Mouse (Mus musculus) lung, postnatal 10 days (tissue): ENCODE measurements at regions not wholly inside any gene's neighbourhood (a gene's known extent, or its start where the extent isn't known, plus 50 kb on each side); places are given as distances from the start of the nearest gene placed in this dataset.

Source experiments
- DNase-seq: peaks from one replicate; pipeline ENCODE4 v3.0.0; 2021

- peak; percentile 27 for DNase-seq
Measured at GRCm38 (mm10) chr10:61034056-61034455, 55.1 kb upstream of the Pcbd1 start.

- no peak for DNase-seq
Measured at GRCm38 (mm10) chr10:61028598-61028997, 60.5 kb upstream of the Pcbd1 start.

DNA sequence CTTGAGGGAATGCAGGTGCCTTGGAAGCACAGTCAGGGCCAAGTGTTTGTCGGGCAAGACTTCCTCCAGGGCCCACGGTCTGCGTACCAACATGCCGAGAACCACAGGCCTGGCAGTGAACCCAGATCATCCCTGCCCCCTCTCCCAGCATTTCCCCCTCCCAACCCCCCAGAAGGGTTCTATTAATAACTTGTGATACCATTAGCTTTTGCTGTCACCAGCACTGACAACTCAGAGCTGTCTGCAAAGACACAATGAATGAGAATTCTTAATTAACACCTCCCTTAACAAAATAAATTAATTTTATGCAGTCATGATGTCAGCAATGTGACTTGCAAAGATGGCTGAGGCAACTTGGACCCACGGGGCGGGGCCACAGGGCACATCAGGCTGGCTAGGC is 61.9 kb upstream of the Pcbd1 start:
- DNase-seq, result no peak

GRCm38 (mm10) chr10:61025061-61025460 is 64.1 kb upstream of the Pcbd1 start:
- DNase-seq, result no peak

- DNase-seq, result no peak
Measured at GRCm38 (mm10) chr10:61024166-61024565, 65.0 kb upstream of the Pcbd1 start.

- DNase-seq, result peak; percentile 18
Measured at GRCm38 (mm10) chr10:61023431-61023830, 65.7 kb upstream of the Pcbd1 start.

- no peak for DNase-seq
Measured at GRCm38 (mm10) chr10:61019566-61019965, 69.6 kb upstream of the Pcbd1 start.

DNA sequence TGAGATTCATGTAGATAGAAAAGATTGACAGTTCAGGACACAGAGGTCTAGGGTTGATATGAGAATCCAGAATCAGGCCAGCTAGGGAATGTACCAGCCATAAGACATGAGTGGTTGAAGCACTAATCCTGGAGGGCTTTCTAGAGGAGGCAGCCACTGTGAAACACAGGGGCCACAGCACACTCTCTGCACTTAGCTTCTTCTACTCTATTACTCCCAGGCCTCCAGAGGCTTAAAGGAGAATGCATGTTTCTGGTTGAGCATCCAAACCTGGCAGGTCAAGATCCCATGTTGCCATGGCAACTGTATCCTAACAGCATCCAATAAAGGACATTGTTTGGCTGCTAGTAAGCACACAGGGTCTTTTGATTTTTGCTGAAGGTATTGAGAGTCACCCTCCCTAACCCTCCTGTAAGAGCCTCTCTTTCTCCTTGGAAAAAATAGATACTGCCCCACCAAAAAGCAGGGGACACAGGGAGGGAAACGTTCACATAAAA is 76.9 kb upstream of the Pcbd1 start:
- no peak for DNase-seq

DNA sequence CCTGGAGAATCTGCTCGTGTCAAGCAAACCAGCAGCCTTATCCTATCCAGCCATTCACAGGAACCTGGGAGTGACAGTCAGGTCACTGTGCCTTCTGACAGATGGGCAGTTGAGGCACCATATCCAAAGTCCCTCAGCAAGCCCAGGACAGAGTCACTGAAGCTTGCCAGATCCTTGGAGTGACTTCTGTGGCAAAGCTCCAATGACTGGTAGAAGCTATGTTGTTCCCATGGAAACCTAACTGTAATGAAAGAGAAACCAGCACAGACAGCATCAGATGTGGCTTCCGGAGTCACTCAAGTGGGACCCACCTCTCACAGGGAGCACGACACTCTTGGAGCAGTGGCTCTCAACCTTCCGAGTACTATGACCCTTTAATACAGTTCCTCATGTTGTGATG is 78.4 kb upstream of the Pcbd1 start:
- no peak for DNase-seq

DNA sequence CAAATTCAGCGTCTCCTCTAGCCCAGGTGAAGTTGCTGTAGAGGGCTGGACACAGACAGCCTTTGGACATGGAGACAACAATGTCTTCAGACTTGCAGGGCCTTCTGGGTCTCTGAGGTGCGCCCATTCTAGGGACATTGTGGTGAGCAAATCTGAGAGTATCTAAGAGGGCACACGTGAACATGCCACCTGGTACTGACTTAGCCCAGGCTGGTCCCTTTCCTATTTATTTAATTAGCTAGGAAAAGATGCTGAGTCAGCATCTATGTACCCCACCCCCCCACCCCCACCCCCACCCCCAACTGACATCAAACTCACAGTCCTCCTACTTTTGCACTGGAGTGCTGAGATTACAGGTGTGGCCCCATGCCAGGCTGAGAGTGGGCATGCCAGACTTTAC is 81.7 kb upstream of the Pcbd1 start:
- no peak for DNase-seq

GRCm38 (mm10) chr10:61001745-61002160 is 87.4 kb upstream of the Pcbd1 start:
- no peak for DNase-seq

- DNase-seq, result no peak
Measured at GRCm38 (mm10) chr10:60997393-60997792, 91.7 kb upstream of the Pcbd1 start.

DNA sequence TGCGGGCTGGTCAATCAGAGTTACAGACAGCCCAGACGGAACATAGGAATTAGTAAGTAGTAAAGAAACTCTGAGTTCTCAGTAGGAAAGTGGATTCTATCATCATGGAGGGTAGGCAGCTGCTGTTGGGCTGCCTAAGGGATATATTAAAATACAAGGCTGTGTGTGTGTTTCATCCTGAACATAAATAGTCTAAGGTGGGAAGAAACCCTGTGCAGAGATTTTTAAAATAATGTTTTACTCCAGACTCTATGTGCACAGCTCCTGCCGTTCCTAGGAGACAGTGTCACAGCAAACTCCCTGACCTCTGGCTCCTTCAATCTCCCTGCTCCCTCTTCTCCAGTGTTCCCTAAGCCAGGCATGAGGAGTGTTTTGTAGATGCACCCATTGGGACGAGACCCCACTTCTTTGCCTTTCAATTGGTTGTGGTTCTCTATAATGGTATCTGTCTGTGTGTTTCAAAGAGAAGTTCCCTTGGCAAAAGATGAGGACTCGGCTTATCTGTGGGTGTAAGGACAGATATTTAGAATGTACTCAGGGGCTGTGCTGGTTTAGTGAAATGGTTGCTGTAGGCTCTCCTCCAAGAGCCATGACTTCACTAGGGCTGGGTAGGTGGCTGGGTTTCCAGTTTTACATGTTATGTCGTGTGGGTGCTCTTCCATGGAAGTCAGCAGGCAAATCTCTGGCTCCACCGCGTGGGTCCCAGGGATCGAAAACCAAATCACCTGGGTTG is 93.1 kb upstream of the Pcbd1 start:
- no peak for DNase-seq

DNA sequence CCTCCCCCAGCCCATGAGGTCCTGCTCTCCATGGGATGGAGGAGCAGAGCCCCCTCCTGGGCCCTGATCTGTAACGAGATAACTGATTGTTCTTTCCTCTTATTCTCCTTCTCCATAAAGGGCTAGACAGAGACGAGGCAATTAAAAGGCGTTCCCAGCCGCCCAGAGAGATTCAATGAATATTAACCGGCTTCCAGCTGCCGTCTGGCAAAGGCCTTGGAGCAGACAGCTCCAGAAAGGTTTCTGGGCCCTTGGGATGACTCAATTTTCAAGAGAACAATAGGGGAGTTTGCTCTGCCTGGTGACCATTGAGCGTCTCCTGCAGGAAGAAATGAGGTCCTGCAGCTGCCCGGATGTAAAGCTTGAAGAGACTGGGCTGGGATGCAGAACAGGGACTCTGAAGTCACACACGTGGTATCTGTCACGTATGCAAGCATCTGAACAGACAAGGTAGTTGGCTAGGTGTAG is 104.0 kb upstream of the Pcbd1 start:
- DNase-seq, result peak; percentile 61

DNA sequence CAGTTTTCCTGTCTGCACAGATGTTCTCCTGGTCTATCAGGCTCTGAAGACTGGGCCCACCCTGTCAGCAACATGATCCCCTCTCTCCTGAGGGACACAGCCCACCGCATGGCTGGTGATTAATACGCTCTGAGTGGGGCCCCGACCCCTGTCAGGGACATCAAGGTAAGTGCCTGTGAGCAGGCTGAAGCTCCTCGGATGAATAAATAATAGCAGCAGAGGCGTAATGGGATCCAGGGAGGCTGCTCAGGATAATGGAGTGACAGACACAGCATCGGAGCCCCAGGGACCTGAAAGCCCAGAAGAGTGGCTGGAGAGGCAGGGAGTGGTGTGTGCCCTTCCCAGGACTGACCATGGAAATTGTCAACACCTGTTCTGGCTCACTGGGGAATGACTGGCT is 107.4 kb upstream of the Pcbd1 start:
- DNase-seq, result no peak

- no peak for DNase-seq
Measured at GRCm38 (mm10) chr10:60973615-60974014, 115.5 kb upstream of the Pcbd1 start.

- DNase-seq, result no peak
Measured at GRCm38 (mm10) chr10:60964843-60965242, 124.3 kb upstream of the Pcbd1 start.

GRCm38 (mm10) chr10:60957820-60958233 is 126.4 kb upstream of the Unc5b start:
- DNase-seq, result peak; percentile 48

GRCm38 (mm10) chr10:60955467-60955866 is 124.1 kb upstream of the Unc5b start:
- no peak for DNase-seq

DNA sequence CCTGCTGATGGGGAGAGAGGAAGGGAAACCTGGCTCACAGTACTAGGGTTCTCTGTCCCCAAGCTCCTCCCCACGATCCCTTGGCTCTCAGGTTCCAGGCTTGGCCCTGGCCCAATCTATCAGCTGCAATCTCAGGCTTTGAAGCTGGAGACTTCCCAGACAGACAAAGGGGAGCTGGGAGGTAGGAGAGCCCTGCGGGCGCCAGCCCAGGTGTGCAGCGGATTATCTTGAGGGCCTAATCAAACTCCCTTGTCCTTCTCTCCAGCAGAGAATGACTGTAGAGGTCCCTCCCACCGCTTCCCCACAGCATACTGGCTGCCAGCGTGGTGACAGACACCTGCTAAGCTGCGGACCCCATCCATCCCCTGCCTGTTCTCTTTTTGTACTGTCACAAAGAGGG is 121.1 kb upstream of the Unc5b start:
- no peak for DNase-seq

DNA sequence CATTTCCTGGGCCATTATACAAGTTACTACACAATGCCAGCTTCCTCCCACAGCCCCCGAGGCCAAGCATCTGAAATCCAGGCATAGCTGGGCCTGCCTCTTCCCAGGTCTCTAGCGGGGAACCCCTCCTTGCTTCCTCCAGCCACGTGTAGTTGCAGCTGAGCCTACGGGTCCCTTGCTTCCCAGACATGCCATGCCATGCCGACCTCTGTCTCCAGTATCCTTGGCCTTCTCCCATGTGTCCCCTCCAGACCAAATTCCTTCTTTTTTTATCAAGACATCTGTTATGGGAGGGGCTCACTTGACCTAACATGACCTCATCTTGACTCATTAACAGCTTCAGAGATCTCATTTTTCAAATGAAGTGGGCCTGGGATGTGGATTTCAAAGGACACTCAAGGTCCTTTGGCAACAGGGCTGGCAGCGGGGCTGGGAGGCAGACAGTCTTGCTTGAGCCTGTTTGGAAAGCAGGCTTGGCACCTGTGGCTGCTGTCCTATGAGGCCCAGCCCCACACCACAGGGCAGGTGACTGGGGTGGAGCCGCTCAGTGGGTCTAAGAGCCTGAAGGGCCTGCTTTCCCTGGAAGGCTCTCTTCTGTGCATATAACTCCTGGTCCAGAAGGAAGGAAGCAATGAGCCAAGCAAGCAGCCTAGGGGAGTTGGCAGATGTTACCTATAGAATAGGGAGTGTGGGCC is 117.7 kb upstream of the Unc5b start:
- no peak for DNase-seq

- DNase-seq, result no peak
Measured at GRCm38 (mm10) chr10:60943074-60943473, 111.7 kb upstream of the Unc5b start.

- no peak for DNase-seq
Measured at GRCm38 (mm10) chr10:60938749-60939148, 107.4 kb upstream of the Unc5b start.

- peak; percentile 38 for DNase-seq
Measured at GRCm38 (mm10) chr10:60937517-60937866, 106.1 kb upstream of the Unc5b start.
